Mouse (Mus musculus): ENCODE results near the gene Olfr994. TPM values are rescaled to one million over a fixed set of nuclear protein-coding genes. Genes with fewer than 3 reads are reported as not detected.

Gene Olfr994
- total RNA-seq (2021), result not detected

DNA sequence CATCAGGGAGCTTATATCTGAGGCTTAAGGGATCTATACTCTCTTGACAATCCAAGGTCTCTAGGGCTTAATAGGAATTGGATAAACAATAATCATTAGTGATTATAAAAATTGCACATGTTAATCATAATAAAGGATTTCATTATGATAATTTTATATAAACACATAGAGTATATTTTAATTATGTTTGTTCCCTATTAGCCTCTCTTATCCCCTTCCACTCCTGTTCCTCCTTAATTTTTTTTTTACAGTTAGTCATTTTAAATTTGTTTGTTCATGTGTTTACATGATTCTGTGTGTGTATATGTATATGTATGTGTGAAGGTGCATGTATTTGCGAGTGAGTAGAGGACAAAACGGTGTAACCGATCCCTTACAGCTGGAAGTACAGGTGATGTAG is at the start of gene Olfr994:
Gene Olfr994 (minus strand): TSS at position 101 of the 400 bp plus-strand sequence.
- intact Hi-C loops (cut with DNase I), result no loop called here
- no peak for DNase-seq (ENCODE audit: low spot score in 2 of 2)

DNA sequence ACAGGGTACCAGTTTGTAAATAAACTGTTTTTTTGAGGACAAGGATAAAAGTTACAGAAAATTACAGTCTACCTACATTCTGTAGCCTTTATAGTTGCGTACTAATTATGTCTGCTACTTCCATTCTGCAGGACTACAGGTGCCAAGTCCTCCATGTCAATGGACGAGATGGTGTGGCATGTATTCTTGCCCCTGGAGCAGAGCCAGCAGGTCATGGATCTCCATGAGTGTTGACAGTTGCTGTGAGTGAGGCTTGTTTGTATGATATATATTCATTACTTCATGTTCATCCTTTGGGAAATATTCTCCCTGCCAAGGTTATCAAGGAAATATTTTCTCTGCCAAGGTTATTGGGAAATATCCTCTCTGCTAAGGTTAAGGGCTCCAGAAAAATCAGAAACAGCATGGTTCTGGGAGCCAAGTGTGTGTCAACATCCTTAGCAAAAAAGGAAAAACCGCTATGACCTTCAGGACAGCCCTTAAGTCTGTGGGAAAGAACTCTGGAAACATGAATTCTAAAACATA is 30.6 kb upstream of the Olfr994 start:
- DNase-seq (ENCODE audit: low spot score in 2 of 2), result no peak
- intact Hi-C loops (cut with DNase I), result no loop called here

DNA sequence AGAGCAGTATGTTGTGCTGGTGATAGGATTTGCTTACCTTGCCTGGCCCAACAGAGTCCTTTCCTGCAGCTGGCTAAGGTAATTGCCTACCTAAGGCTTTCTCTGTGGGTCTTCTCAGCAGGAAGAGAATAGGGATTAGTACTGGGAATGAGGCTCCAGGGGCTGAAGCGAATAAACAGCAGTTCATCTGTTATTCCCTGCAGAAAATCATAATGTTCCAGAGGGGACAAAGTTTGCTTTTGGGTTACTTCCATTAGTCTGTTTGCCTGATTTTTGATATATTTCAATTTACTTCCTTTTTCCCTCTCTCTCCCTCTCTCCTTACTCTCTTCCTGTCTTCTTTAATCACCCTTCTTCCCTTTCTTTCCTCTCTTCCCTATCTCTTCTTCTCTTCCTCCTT is 7.3 kb upstream of the Olfr994 start, which contains the start of gene Olfr995:
Gene Olfr995 (minus strand): TSS at position 101 of the 400 bp plus-strand sequence.
- intact Hi-C loops (cut with DNase I), result no loop called here
- DNase-seq (ENCODE audit: low spot score in 2 of 2), result no peak

DNA sequence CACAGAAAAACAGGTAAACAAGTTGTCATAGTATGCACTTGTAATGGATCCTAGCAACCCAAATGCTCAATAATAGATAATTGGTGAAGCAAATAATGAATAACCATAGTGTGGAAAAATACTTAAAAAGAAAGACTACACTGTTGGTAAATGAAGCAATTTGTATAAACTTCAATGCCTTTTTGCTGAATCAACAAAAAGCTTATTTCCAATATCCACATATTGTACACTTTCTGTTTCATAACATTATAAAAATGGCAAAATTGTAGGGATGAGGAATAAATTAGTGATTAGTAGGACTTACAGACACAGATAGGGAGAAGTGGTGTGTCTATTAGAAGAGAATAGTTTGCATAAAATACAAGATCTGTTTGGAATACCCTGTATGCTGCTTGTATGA is 6.3 kb upstream of the Olfr994 start:
- intact Hi-C loops (cut with DNase I), result no loop called here
- no peak for DNase-seq (ENCODE audit: low spot score in 2 of 2)

DNA sequence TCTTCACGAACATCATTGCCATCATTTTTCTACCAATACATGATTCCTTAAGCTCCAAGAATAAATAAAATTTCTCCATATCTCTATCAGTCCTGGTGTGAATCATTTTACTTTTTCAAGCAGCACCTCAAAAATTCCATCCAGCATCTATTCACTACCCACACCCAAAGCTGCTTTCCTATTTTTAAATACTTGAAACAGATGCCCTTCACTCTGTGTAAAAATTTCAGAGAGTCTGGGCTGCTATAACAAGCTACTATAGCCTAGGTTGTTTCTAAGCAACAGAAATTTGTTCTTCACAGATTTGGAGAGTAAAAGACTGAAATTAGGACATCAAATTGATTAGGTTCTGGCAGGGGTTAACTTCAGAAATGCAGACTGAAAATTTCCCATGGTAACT is 10.4 kb downstream of the Olfr994 start:
- intact Hi-C loops (cut with DNase I), result loop anchor here (10.0 kb wide), 1 partner anchor 141 kb away; no protein-coding TSS in a partner anchor
- no peak for DNase-seq (ENCODE audit: low spot score in 2 of 2)

DNA sequence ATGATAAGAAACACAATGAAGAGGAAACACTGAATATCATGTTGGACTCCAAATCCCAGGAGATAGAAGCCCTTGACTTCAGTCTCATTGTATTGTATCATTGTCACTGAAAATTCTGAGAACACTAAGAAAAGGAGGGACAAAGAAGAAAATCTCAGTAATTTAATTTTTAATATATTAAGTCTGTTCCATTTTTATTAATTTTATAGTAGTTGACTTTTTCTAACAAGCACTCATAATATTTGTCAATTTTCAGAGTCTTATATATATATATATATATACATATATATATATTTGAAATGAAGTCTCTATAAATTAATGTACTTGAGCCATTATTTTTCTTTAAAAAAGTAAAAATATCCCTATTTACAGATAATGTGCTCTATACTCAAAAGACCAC is 21.5 kb downstream of the Olfr994 start, which contains the start of gene Olfr993:
Gene Olfr993 (minus strand): TSS at position 101 of the 400 bp plus-strand sequence.
- intact Hi-C loops (cut with DNase I), result no loop called here
- DNase-seq (ENCODE audit: low spot score in 2 of 2), result no peak

DNA sequence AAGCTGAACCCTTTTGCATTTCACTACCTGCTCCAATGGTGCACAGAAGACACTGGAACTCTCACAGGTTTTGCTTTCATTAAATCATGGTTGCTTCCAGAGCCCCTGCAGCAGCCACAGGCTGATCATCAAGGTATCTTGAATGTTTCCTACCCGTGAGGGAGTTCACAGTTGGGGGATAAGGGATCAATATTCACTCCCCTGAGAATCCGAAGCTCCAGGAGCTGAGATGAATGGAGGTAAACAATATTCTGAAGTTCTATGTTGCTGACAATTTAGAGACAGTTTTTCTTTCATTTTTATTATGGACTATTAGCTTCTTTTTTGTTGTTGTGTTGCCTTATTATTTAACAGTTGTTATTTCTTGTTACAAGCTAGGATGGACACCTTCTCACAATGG is 26.9 kb downstream of the Olfr994 start, which contains the start of gene Olfr992:
Gene Olfr992 (minus strand): TSS at position 101 of the 400 bp plus-strand sequence.
- intact Hi-C loops (cut with DNase I), result no loop called here

More for the DNA sequence above, 26.9 kb downstream of the Olfr994 start, which contains the start of gene Olfr992:
- DNase-seq (ENCODE audit: low spot score in 2 of 2), result no peak

Other genes with a start within 250 kb of the Olfr994 start
- gene Lrrc55, start 239.3 kb downstream of the Olfr994 start, total RNA-seq (2021), result 10 to 100 TPM; 33.8 to 37.0 TPM
- gene Olfr987, start 97.1 kb downstream of the Olfr994 start, total RNA-seq (2021), result not detected
- gene Olfr988, start 73.2 kb downstream of the Olfr994 start, total RNA-seq (2021), result not detected
- not detected for gene Olfr992, start 27.0 kb downstream of the Olfr994 start, total RNA-seq (2021)
- gene Olfr993, start 21.6 kb downstream of the Olfr994 start, total RNA-seq (2021), result not detected
- gene Olfr995, start 7.2 kb upstream of the Olfr994 start, total RNA-seq (2021), result not detected
- gene 4833423E24Rik, start 82.6 kb upstream of the Olfr994 start, total RNA-seq (2021), result not detected
- not detected for gene Olfr996, start 142.8 kb upstream of the Olfr994 start, total RNA-seq (2021)
- gene Olfr998, start 152.5 kb upstream of the Olfr994 start, total RNA-seq (2021), result not detected
- gene Olfr1000, start 175.5 kb upstream of the Olfr994 start, total RNA-seq (2021), result not detected
- not detected for gene Olfr1002, start 214.3 kb upstream of the Olfr994 start, total RNA-seq (2021)
- not detected for gene Olfr154, start 228.0 kb upstream of the Olfr994 start, total RNA-seq (2021)
- gene Olfr1006, start 242.3 kb upstream of the Olfr994 start, total RNA-seq (2021), result not detected